Mouse (Mus musculus) lung, postnatal 0 days (tissue): ENCODE measurements around the gene Fam240a.

ENCODE experiments used
- CTCF ChIP-seq: IDR thresholded peaks from 2 replicates; pipeline ENCODE4 v1.5.1; 2016; ENCODE audit warnings: antibody characterized with exemption, mild to moderate bottlenecking
- EP300 ChIP-seq: IDR thresholded peaks from 2 replicates; pipeline ENCODE4 v1.6.1; 2016; ENCODE audit warnings: antibody characterized with exemption, mild to moderate bottlenecking, control low read depth

DNA sequence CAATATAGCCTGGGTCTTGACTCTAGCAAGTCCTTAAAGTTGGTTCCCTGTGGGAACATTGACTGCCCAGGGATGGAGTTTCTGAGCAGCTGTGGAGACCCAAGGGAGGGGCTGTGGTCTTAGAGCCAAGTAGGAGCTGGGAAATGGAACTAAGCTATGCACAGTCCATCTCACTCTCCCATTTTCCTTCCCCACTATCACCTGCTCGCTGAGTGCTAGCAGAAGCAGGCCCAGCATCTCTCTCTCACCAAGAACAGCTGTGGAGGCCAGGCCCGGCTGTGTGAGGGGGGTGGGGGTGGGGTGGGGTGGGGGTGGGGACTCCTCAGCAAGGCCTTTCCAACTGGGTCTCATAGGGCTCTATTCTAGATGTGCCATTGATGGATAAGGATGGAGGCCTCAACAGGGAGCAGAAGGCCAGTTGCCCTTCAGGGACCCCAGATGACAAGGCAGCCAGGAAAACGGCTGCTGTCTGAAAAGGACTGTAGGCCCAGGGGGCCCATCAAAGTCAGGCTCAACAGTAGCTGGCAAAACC is 41.9 kb downstream of the Fam240a start:
- TF ChIP-seq CTCF, result no peak
- no peak for TF ChIP-seq EP300
